Mouse (Mus musculus) limb, embryonic 14.5 days (tissue): Measurements from ENCODE around the gene Lsamp. TPM values are rescaled to one million over a fixed set of nuclear protein-coding genes. Genes with fewer than 3 reads are reported as not detected.

Experiments used
- ATAC-seq: fragments of 200-750 bp; cut with Nextera tagmentation; 2 replicates; pipeline ENCODE4 v1.8.0; 2017; ENCODE audit warnings: low read depth, moderate number of reproducible peaks, moderate TSS enrichment; ENCODE audit not compliant: low FRiP score
- DNase-seq: peaks from one replicate; pipeline ENCODE4 v3.0.0-alpha.2; 2015; ENCODE audit warnings: low spot score
- H3K27ac ChIP-seq: fragments of 300-500 bp; sonication (generic); replicated peaks from 2 replicates; pipeline ENCODE4 v1.5.1; 2014; ENCODE audit warnings: low read depth, mild to moderate bottlenecking, low read length, moderate library complexity, mixed read lengths
- H3K27me3 ChIP-seq: fragments of 300-500 bp; sonication (generic); 2 replicates; pipeline ENCODE4 v1.6.1; 2014; ENCODE audit warnings: low read length, mixed read lengths; ENCODE audit not compliant: control insufficient read depth, insufficient read depth
- H3K36me3 ChIP-seq: fragments of 300-500 bp; sonication (generic); 2 replicates; pipeline ENCODE4 v1.6.1; 2014; ENCODE audit warnings: mild to moderate bottlenecking, low read length, moderate library complexity, mixed read lengths; ENCODE audit not compliant: control insufficient read depth, insufficient read depth
- H3K4me1 ChIP-seq: fragments of 300-500 bp; sonication (generic); 2 replicates; pipeline ENCODE4 v1.6.1; 2014; ENCODE audit warnings: antibody characterized with exemption, low read length, mixed read lengths; ENCODE audit not compliant: control insufficient read depth, insufficient read depth
- H3K4me2 ChIP-seq: fragments of 300-500 bp; sonication (generic); replicated peaks from 2 replicates; pipeline ENCODE4 v1.6.1; 2014; ENCODE audit warnings: low read depth, mild to moderate bottlenecking, low read length, moderate library complexity; ENCODE audit not compliant: severe bottlenecking
- H3K4me3 ChIP-seq: fragments of 300-500 bp; sonication (generic); replicated peaks from 2 replicates; pipeline ENCODE4 v1.5.1; 2014; ENCODE audit warnings: low read length
- H3K9ac ChIP-seq: fragments of 300-500 bp; sonication (generic); 2 replicates; pipeline ENCODE4 v1.6.1; 2014; ENCODE audit warnings: mild to moderate bottlenecking, low read depth, low read length, moderate library complexity; ENCODE audit not compliant: severe bottlenecking
- H3K9me3 ChIP-seq: fragments of 300-500 bp; sonication (generic); 2 replicates; pipeline ENCODE4 v1.6.1; 2016; ENCODE audit warnings: low read length; ENCODE audit not compliant: control insufficient read depth
- POLR2A ChIP-seq: fragments of 200-500 bp; IDR thresholded peaks from 2 replicates; pipeline ENCODE4 v1.8.0; 2012; ENCODE audit warnings: inconsistent platforms, mild to moderate bottlenecking, moderate library complexity, borderline replicate concordance; ENCODE audit not compliant: insufficient read depth, insufficient read length; ENCODE audit errors: extremely low read depth
- WGBS: fragments of 180-500 bp; shearing (Covaris S2); extraction: QIAGEN DNeasy Blood & Tissue Kit; methylation state at CpG from one replicate; pipeline ENCODE4 v1.1.7; 2014; 5-methylcytosine and 5-hydroxymethylcytosine counted together
- polyA plus RNA-seq, 2 experiments: library from polyadenylated mRNA; depleted of rRNA in 1 of 2; stranded (reverse) in 1 of 2; unstranded in 1 of 2; fragments of >200 nt; fragmentation: Nextera tagmentation in 1 of 2; extraction: Ambion mirVana in 1 of 2; gene quantifications; 2 replicates each; pipeline versions ENCODE4 v1.2.1 to v1.2.3; 2012 to 2014

Lsamp gene
- polyA plus RNA-seq, 2 experiments = 5.3 to 11.8 TPM

- H3K9me3 ChIP-seq = no peaks in the 10 kb centered on the region
- no peak for TF ChIP-seq POLR2A
- ATAC-seq (no peak), DNase-seq (no peak)
- no peak overlapping the region for H3K9ac ChIP-seq
- H3K27me3 ChIP-seq = no peaks in the 10 kb centered on the region
- no peaks in the 10 kb centered on the region for H3K36me3 ChIP-seq
- no peak overlapping the region for H3K4me2 ChIP-seq
- H3K4me1 ChIP-seq = no peaks in the 10 kb centered on the region
- no peak overlapping the region for H3K27ac ChIP-seq
- no peak overlapping the region for H3K4me3 ChIP-seq
Measured at GRCm38 (mm10) chr16:40685531-40685930, 701.4 kb downstream of the Lsamp start.

GRCm38 (mm10) chr16:40692292-40692691 lies 708.1 kb downstream of the Lsamp start:
- DNase-seq (no peak), ATAC-seq (no peak)
- H3K27ac ChIP-seq = no peak overlapping the region
- H3K9ac ChIP-seq = no peak overlapping the region
- no peaks in the 10 kb centered on the region for H3K4me1 ChIP-seq
- WGBS = 22% methylated on average over 2 of the region's 2 CpGs
- no peaks in the 10 kb centered on the region for H3K36me3 ChIP-seq
- H3K4me2 ChIP-seq = no peak overlapping the region
- no peaks in the 10 kb centered on the region for H3K9me3 ChIP-seq
- H3K27me3 ChIP-seq = no peaks in the 10 kb centered on the region
- H3K4me3 ChIP-seq = no peak overlapping the region
- TF ChIP-seq POLR2A = no peak

- no peaks in the 10 kb centered on the region for H3K36me3 ChIP-seq
- no peaks in the 10 kb centered on the region for H3K27me3 ChIP-seq
- no peak overlapping the region for H3K9ac ChIP-seq
- H3K4me2 ChIP-seq = no peak overlapping the region
- no peak overlapping the region for H3K27ac ChIP-seq
- no peak overlapping the region for H3K4me3 ChIP-seq
- DNase-seq (no peak), ATAC-seq (no peak)
- 32% methylated on average over 3 of the region's 3 CpGs for WGBS
- no peak for TF ChIP-seq POLR2A
- H3K9me3 ChIP-seq = no peaks in the 10 kb centered on the region
- H3K4me1 ChIP-seq = no peaks in the 10 kb centered on the region
Measured at GRCm38 (mm10) chr16:40697253-40697652, 713.1 kb downstream of the Lsamp start.

- ATAC-seq (no peak), DNase-seq (no peak)
- Histone ChIP-seq H3K9ac (no peak overlapping the region), H3K27me3 (no peaks in the 10 kb centered on the region), H3K36me3 (no peaks in the 10 kb centered on the region), H3K4me1 (no peaks in the 10 kb centered on the region), H3K9me3 (no peaks in the 10 kb centered on the region), H3K27ac (no peak overlapping the region), H3K4me3 (no peak overlapping the region), H3K4me2 (no peak overlapping the region)
- 34% methylated on average over 2 of the region's 2 CpGs for WGBS
- TF ChIP-seq POLR2A = no peak
Measured at GRCm38 (mm10) chr16:40708558-40708957, 724.4 kb downstream of the Lsamp start.

GRCm38 (mm10) chr16:40709574-40709973 lies 725.4 kb downstream of the Lsamp start:
- Histone ChIP-seq H3K9ac (no peak overlapping the region), H3K4me2 (no peak overlapping the region), H3K27me3 (no peaks in the 10 kb centered on the region), H3K36me3 (no peaks in the 10 kb centered on the region), H3K27ac (no peak overlapping the region), H3K9me3 (no peaks in the 10 kb centered on the region), H3K4me3 (no peak overlapping the region), H3K4me1 (no peaks in the 10 kb centered on the region)
- no peak for ATAC-seq
- no peak for DNase-seq
- 53% methylated on average over 4 of the region's 4 CpGs for WGBS
- no peak for TF ChIP-seq POLR2A

- Histone ChIP-seq H3K27me3 (no peaks in the 10 kb centered on the region), H3K9me3 (no peaks in the 10 kb centered on the region), H3K36me3 (no peaks in the 10 kb centered on the region), H3K4me3 (no peak overlapping the region), H3K4me2 (no peak overlapping the region), H3K9ac (no peak overlapping the region), H3K27ac (no peak overlapping the region), H3K4me1 (no peaks in the 10 kb centered on the region)
- DNase-seq (no peak), ATAC-seq (no peak)
- no peak for TF ChIP-seq POLR2A
- 61% methylated on average over 3 of the region's 3 CpGs for WGBS
Measured at GRCm38 (mm10) chr16:40710068-40710467, 725.9 kb downstream of the Lsamp start.
